Mouse (Mus musculus) hindbrain, embryonic 12.5 days (tissue): Measurements from ENCODE around the gene Clspn. TPM values are rescaled to one million over a fixed set of nuclear protein-coding genes. Genes with fewer than 3 reads are reported as not detected.

Source experiments
- ATAC-seq: fragments of 200-750 bp; cut with Nextera tagmentation; 2 replicates; pipeline ENCODE4 v1.8.0; 2017; ENCODE audit warnings: moderate TSS enrichment; ENCODE audit not compliant: low FRiP score
- H3K27ac ChIP-seq: fragments of 300-500 bp; sonication (generic); 2 replicates; pipeline ENCODE4 v1.5.1; 2016; ENCODE audit warnings: mild to moderate bottlenecking
- H3K27me3 ChIP-seq: fragments of 300-500 bp; sonication (generic); 2 replicates; pipeline ENCODE4 v1.6.1; 2016; ENCODE audit warnings: mild to moderate bottlenecking
- H3K36me3 ChIP-seq: fragments of 300-500 bp; sonication (generic); 2 replicates; pipeline ENCODE4 v1.6.1; 2016; ENCODE audit warnings: mild to moderate bottlenecking
- H3K4me1 ChIP-seq: fragments of 300-500 bp; sonication (generic); 2 replicates; pipeline ENCODE4 v1.6.1; 2016
- H3K4me2 ChIP-seq: fragments of 300-500 bp; sonication (generic); replicated peaks from 2 replicates; pipeline ENCODE4 v1.6.1; 2016; ENCODE audit warnings: mild to moderate bottlenecking
- H3K4me3 ChIP-seq: fragments of 300-500 bp; sonication (generic); 2 replicates; pipeline ENCODE4 v1.5.1; 2016; ENCODE audit warnings: mild to moderate bottlenecking
- H3K9ac ChIP-seq: fragments of 300-500 bp; sonication (generic); 2 replicates; pipeline ENCODE4 v1.6.1; 2016; ENCODE audit warnings: mild to moderate bottlenecking, moderate library complexity
- H3K9me3 ChIP-seq: fragments of 300-500 bp; sonication (generic); replicated peaks from 2 replicates; pipeline ENCODE4 v1.6.1; 2016; ENCODE audit warnings: mild to moderate bottlenecking
- WGBS: fragments of 180-500 bp; shearing (Covaris S2); methylation state at CpG from one replicate; pipeline ENCODE4 v1.1.7; 2016; 5-methylcytosine and 5-hydroxymethylcytosine counted together
- polyA plus RNA-seq: library from polyadenylated mRNA; unstranded; fragments of >200 nt; fragmentation: Nextera tagmentation; extraction: Ambion mirVana; gene quantifications from 2 replicates; pipeline ENCODE4 v1.2.1, GENCODE M21; 2016

Clspn gene
- polyA plus RNA-seq, 1 experiment from 2014 or later, result 27.2 TPM

GRCm38 (mm10) chr4:126616312-126616711 lies 59.6 kb downstream of the Clspn start:
- Histone ChIP-seq H3K9ac (no peak overlapping the region), H3K27me3 (peaks cover 73% of the 10 kb centered on the region), H3K36me3 (peaks cover 3% of the 10 kb centered on the region; the same call in 1 of the 2 replicates), H3K9me3 (no peaks in the 10 kb centered on the region), H3K4me3 (no peak overlapping the region), H3K4me2 (no peak overlapping the region), H3K27ac (no peak overlapping the region), H3K4me1 (peaks cover 14% of the 10 kb centered on the region)
- 87% methylated on average over 4 of the region's 4 CpGs for WGBS
- ATAC-seq, result no peak

DNA sequence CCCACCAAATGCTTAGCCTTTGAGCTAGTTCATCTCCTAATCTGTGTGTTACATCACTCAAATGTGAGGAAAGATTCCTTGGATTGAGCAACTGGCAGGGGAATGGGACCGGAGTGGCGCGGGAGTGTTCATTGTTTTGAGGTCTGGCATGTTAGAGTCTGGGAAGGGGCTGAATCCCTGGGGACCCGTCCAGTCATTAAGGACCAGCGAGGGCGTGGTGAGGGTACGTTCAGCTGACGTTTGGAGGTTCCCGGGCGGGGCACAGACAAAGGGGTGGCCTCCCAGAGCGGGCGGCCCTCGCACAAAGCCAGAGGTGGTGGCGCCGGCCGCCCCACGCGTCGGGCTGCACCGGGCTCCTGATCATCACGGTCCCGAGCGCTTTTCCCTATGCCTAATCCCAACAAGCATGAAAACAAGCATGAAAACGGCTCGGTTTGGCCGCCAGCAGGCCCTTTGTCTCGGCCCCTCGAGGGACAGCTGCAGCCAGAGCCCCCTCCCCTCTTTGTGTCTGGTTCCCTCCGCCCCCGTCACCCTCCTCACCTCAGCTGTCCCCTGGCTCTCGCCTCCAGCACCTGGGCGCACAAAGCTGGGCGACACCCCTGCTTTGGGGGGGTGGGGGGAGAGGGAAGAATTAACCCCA lies 63.1 kb downstream of the Clspn start:
- 2% methylated on average over 29 of the region's 33 CpGs for WGBS
- ATAC-seq, result peak; percentile 89
- peak overlapping the region; percentile 82 for H3K27ac ChIP-seq
- H3K4me2 ChIP-seq, result peak overlapping the region; percentile 57
- H3K27me3 ChIP-seq, result peaks cover 71% of the 10 kb centered on the region
- H3K9me3 ChIP-seq, result no peaks in the 10 kb centered on the region
- no peaks in the 10 kb centered on the region for H3K36me3 ChIP-seq
- peaks cover 14% of the 10 kb centered on the region for H3K4me1 ChIP-seq
- H3K4me3 ChIP-seq, result peak overlapping the region; percentile 30
- peak overlapping the region; percentile 62 for H3K9ac ChIP-seq

- Histone ChIP-seq H3K4me2 (peak overlapping the region; percentile 57), H3K9me3 (no peaks in the 10 kb centered on the region), H3K9ac (peak overlapping the region; percentile 62), H3K27me3 (peaks cover 69% of the 10 kb centered on the region), H3K27ac (peak overlapping the region; percentile 82), H3K36me3 (no peaks in the 10 kb centered on the region), H3K4me1 (peaks cover 14% of the 10 kb centered on the region), H3K4me3 (peak overlapping the region; percentile 30)
- ATAC-seq, result no peak
- 16% methylated on average over 13 of the region's 13 CpGs for WGBS
Measured at GRCm38 (mm10) chr4:126620349-126620874, 63.7 kb downstream of the Clspn start.

GRCm38 (mm10) chr4:126627021-126627681 lies 70.4 kb downstream of the Clspn start:
- 2% methylated on average over 23 of the region's 23 CpGs for WGBS
- no peak overlapping the region for H3K9ac ChIP-seq
- peak overlapping the region; percentile 38 for H3K4me2 ChIP-seq
- no peaks in the 10 kb centered on the region for H3K36me3 ChIP-seq
- H3K9me3 ChIP-seq, result no peaks in the 10 kb centered on the region
- H3K4me3 ChIP-seq, result no peak overlapping the region
- peaks cover 14% of the 10 kb centered on the region for H3K4me1 ChIP-seq
- peak; percentile 78 for ATAC-seq
- H3K27me3 ChIP-seq, result peaks cover 48% of the 10 kb centered on the region
- peak overlapping the region; percentile 35 for H3K27ac ChIP-seq

- Histone ChIP-seq H3K4me2 (no peak overlapping the region), H3K27ac (no peak overlapping the region), H3K9me3 (no peaks in the 10 kb centered on the region), H3K4me1 (peaks cover 16% of the 10 kb centered on the region), H3K27me3 (peaks cover 44% of the 10 kb centered on the region), H3K9ac (no peak overlapping the region), H3K36me3 (no peaks in the 10 kb centered on the region), H3K4me3 (no peak overlapping the region)
- no peak for ATAC-seq
- WGBS, result 48% methylated on average over 2 of the region's 2 CpGs
Measured at GRCm38 (mm10) chr4:126631922-126632321, 75.2 kb downstream of the Clspn start.

DNA sequence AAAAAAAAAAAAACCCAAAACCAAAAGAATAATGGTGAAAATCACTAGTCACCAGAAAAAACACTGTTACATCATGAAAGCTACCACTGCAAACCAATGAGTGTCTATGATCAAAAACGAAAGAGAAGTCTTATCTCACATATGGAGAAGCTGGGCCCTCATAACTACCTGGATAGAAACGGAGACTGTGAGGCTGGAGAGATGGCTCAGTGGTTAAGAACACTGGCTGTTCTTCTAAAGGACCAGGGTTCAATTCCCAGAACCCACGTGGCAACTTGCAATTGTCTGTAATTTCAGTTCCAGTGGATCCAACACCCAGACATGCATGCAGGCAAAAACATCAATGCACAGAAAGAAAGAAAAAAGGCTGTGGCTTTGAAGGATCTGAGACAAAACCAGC lies 75.9 kb downstream of the Clspn start:
- WGBS, result 71% methylated on average over 3 of the region's 3 CpGs
- Histone ChIP-seq H3K4me1 (peaks cover 8% of the 10 kb centered on the region), H3K9ac (no peak overlapping the region), H3K27ac (no peak overlapping the region), H3K9me3 (no peaks in the 10 kb centered on the region), H3K4me3 (no peak overlapping the region), H3K27me3 (peaks cover 49% of the 10 kb centered on the region), H3K36me3 (no peaks in the 10 kb centered on the region), H3K4me2 (no peak overlapping the region)
- no peak for ATAC-seq

DNA sequence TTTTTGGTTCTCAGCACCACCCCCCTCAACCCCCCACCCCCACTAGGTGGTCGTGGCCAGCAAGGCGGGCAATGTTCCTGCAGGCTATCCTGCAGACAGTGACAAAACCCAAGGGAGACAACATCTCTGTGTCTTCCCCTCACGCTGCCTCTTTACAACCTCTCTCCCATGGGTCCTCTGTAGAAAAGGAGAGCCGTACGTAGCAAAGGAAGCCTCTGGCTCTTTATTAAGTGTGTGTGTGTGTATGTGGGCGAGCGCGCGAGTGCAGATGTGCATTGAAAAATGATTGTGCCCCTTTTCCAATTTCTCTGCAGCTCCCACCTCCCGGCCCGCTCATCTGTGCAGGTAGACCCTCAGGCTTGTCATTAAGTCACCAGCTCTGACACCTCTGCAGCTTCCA lies 79.6 kb downstream of the Clspn start:
- Histone ChIP-seq H3K27ac (no peak overlapping the region), H3K4me1 (peaks cover 5% of the 10 kb centered on the region; the same call in 1 of the 2 replicates), H3K27me3 (peaks cover 42% of the 10 kb centered on the region), H3K36me3 (no peaks in the 10 kb centered on the region), H3K4me2 (no peak overlapping the region; the same call in 1 of the 2 replicates), H3K9me3 (no peaks in the 10 kb centered on the region), H3K9ac (peak overlapping the region; percentile 32; the same call in 1 of the 2 replicates), H3K4me3 (no peak overlapping the region)
- ATAC-seq, result no peak
- 28% methylated on average over 11 of the region's 11 CpGs for WGBS

- WGBS, result 77% methylated on average over 4 of the region's 4 CpGs
- Histone ChIP-seq H3K27ac (no peak overlapping the region), H3K9me3 (no peaks in the 10 kb centered on the region)
Measured at GRCm38 (mm10) chr4:126637446-126637845, 80.7 kb downstream of the Clspn start.

GRCm38 (mm10) chr4:126639339-126639738 lies 82.6 kb downstream of the Clspn start:
- ATAC-seq, result no peak
- whole genome bisulfite sequencing, result 62% methylated on average over 7 of the region's 7 CpGs
- peaks cover 39% of the 10 kb centered on the region for H3K27me3 ChIP-seq

More at GRCm38 (mm10) chr4:126637446-126637845, 80.7 kb downstream of the Clspn start:
- no peak overlapping the region for H3K9ac ChIP-seq
- peaks cover 45% of the 10 kb centered on the region for H3K27me3 ChIP-seq
- H3K4me3 ChIP-seq, result no peak overlapping the region
- no peak overlapping the region for H3K4me2 ChIP-seq
- no peak for ATAC-seq
- peaks cover 5% of the 10 kb centered on the region; the same call in 1 of the 2 replicates for H3K4me1 ChIP-seq
- no peaks in the 10 kb centered on the region for H3K36me3 ChIP-seq

DNA sequence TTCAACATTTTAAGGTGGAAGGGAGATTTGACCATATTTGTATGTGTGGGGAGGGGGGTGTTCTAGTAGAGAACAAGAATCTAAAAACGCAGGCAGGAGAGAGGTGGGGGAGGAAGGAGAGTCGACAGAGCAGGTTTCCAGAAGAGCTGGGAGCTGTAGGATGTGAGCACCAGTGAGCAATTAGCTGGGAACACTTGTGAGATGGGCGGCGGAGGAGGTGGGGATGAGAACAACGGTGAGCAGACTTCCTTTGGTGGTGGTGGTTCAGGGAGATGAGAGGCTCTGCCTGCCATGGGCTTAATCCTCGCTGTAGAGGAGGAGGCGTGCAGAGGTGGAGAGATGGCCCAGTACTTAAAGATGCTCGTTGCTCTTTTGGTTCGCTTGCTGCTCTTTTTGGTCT lies 85.2 kb downstream of the Clspn start:
- WGBS, result 52% methylated on average over 9 of the region's 9 CpGs

More at GRCm38 (mm10) chr4:126639339-126639738, 82.6 kb downstream of the Clspn start:
- no peak overlapping the region for H3K4me2 ChIP-seq
- no peak overlapping the region for H3K4me3 ChIP-seq
- H3K4me1 ChIP-seq, result peaks cover 5% of the 10 kb centered on the region; the same call in 1 of the 2 replicates
- H3K9me3 ChIP-seq, result no peaks in the 10 kb centered on the region
- no peak overlapping the region for H3K27ac ChIP-seq
- no peak overlapping the region for H3K9ac ChIP-seq
- no peaks in the 10 kb centered on the region for H3K36me3 ChIP-seq

More for the DNA sequence above, 85.2 kb downstream of the Clspn start:
- peaks cover 17% of the 10 kb centered on the region for H3K27me3 ChIP-seq
- H3K36me3 ChIP-seq, result no peaks in the 10 kb centered on the region
- H3K27ac ChIP-seq, result no peak overlapping the region
- no peaks in the 10 kb centered on the region for H3K9me3 ChIP-seq
- H3K4me3 ChIP-seq, result no peak overlapping the region
- no peak for ATAC-seq
- H3K4me1 ChIP-seq, result no peaks in the 10 kb centered on the region
- H3K4me2 ChIP-seq, result no peak overlapping the region
- no peak overlapping the region for H3K9ac ChIP-seq
